Mouse (Mus musculus): ENCODE results near the gene Wnt9b. TPM values are rescaled to one million over a fixed set of nuclear protein-coding genes. Genes with fewer than 3 reads are reported as not detected.
A peak's percentile ranks its signal among the peaks of the same experiment; 100 is the strongest.
"Not testable (repeated sequence)": the region's sequence is repeated elsewhere in the genome, so short reads cannot be mapped to it uniquely, and the experiment has no call there.

The Wnt9b gene
- polyA plus RNA-seq (2012; rRNA removed), result 0.07 and 0.08 TPM in 2 replicates

DNA sequence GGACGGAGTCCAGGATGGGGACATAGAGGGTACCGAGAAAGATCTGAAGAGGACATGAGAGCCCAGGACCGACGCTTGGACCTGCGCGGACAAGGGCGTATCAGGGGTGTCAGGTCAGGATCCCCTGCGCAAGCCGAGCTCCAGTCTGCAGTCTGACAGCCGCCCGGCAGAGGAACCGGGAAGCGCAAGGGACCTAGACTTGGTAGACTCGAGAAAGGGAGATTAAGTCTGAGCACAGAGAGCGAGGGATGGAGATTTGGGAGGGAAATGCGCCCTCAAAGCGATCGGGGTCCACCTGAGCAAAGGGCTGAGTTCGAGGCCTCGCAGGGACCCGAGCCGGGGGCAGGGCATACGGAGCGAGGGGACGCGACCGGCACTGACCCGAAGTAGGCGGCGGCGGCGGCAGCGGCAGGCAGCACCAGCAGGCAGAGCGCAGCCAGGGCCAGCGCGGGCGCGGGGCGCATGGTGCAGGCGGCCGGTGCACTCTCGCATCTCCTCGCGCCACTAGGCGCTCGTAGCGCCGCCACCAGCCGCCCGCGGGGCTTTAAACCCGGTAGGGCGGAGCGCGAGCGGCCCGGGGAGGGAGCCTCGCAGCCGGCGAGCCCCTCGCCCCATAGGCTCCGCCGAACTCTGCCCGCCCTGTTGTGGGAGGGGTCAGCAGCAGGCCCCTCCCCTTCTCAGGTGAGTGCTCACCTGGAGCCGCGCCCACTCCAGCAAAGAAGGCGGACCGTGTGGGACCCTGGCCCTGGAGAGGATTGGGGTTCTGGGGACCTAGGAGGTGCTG lies at the start of gene Wnt9b:
Wnt9b (minus strand) TSS at position 516 of the 784 bp plus-strand sequence.
- no peak for DNase-seq (ENCODE audit: low spot score)

DNA sequence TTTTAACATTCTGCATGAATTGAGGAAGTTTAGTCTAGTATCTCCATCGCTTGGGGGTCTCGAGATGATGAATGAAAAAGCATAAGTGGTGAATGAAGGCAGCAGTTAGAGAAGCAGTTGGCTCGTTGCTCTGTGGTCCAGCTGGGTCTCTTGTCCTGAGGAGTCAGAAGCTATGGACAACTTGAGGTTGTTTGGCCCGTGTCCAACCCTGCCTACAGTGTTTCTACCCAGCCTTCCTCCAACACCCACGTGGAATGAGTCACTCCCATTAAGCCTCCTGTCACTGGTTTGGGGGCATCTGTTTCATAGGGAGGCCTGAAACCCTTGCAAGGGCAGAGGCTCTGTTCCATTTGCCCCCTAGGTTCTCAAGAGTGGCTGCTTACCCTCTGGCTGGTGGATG lies 40.3 kb upstream of the Wnt9b start:
- DNase-seq (ENCODE audit: low spot score), result no peak

DNA sequence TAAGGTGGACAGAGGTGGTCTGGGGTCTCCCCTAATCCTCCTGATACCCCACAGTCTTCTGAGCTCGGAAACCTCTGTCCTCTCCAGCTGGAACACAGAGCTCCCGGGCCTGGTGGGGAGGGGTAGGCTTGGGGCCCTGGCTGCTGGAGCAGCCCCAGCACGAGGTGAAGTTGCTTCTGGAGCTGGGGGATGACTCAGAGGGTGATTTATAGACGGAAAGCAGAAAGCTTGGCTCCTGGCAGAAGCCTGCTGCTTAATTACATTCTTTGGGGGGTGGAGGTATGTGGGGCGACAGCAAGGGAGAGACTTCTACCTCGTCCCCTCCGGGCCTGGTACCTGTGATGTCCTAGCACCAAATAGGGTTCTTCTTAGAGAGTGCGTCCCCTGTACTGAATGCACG lies 30.5 kb upstream of the Wnt9b start:
- no peak for DNase-seq (ENCODE audit: low spot score)

DNA sequence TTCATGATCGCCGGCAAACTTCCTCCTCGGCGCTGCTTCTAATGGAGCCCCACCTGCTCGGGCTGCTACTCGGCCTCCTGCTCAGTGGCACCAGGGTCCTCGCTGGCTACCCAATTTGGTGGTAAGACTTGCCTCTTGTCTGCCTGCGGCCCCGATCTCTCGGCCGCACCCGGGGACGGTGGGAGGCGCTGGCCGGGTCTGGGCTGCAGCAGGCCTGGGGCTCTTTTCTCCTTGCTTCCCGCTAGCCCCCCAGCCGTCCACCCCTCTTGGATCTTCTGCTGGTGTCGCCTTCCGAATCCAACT lies 24.6 kb upstream of the Wnt9b start:
- no peak for DNase-seq (ENCODE audit: low spot score)

DNA sequence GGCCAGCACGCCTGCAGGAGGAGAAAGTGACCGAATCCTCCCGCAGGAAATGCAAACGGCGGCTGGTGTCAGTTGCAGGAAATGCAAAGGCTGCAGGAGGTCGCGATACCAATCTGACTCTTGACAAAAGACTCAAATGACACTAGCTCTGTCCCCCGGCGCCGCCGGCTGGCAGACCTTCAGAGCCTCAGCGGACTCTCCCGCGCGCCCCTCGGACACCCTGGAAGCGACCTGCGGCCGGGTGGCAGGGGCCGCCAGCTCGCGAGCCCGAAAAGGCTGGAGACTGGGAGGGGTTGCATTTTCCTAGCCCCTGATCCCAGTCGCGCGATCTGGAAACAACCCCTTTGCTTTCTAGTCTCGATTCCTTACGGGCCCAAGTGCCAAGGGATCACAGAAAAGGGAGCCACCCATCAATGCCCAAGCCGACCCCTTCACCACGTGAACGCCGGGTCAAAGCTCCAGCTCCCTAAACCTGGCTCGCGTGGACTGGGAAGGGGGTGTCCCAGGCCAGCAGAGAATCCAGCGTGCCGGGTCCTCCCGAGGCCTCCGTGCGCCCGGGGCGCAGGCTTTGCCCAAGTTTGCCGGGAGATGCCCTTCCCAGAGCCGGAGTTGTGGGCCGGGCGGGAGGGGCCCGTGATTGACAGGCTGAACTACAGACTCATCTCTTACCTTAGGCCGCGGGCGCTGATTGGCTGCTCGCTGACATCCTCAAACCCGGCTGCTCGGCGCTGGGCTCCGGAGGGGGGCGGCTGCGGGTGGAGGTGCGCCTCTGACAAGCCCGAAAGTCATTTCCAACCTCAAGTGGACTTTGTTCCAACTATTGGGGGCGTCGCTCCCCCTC lies 24.0 kb upstream of the Wnt9b start, which contains the start of gene Wnt3:
Wnt3 (plus strand) TSS at position 764 of the 841 bp plus-strand sequence.
- DNase-seq (ENCODE audit: low spot score), result no peak

DNA sequence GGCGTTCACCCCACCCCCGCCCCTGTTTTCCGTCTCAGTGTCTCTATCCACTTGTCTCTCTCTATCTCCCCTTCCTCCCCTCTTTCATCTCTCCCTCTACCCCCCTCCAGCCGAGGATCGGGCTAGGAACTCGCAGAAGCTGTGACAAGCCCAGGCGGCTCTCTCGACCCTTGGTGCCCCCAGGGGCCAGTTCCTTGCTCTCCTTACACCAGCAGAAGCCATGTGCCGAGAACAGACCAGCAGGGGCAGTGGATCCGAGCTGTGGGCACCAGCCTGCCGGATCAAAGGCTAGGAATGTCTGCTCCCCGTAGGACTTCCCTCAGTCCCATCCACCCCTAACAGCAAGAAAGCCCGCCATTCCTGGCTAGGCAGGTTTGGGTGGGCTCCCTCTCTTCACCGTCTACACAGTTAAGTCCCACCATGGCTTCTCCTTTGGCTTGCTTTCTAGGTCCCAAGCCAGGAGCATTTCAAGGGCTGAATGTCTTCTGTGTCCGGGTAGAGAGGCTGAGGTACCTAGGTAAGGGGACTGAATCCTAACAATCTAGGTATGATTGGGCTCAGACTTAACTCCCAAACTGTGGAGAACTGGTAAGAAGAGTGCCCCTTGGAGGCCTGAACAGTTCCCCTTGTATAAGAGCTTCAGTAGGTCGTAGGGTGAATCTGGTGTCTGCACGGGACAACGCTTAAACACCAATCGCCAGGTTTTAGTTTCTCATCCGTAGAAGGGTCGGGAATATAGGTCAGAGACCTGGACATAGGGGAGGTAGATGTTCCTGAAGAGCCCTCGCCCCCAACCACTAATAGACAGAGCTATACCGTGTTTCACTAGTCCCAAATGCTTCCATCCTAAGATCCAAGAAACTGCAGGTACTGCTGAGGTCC lies 23.1 kb upstream of the Wnt9b start:
- DNase-seq (ENCODE audit: low spot score), result no peak

DNA sequence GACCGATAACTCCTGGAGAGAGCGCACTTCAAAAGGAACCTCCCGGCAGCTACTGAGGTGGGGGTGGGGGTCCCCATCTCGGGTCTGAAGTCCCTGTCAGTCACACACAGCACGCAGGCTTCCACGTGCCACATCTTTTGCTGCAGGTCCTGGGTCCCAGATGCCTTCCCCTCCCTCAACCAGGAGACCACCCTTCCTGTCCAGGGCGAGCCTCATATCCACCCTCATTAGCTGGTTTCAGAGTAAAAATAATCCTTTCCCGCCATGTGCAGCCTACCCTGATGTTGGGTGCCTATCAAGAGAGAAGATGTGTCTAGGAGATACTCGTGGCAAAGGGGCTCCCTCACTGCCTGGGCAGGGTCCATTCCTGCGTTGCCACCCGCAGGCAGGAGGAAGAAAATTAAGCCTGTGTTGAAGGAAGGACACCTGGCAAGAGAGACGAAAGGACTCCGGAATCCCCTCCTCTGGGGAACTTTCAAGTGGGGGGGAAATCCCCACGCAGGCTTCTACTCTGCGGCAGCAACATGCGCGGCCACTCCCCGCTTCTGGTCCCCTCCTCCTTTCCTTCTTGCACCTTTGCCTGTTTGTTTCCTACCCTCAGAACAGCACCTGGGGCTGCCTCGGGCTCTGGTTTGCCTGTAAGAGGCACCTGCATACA lies 21.7 kb upstream of the Wnt9b start:
- no peak for DNase-seq (ENCODE audit: low spot score)

DNA sequence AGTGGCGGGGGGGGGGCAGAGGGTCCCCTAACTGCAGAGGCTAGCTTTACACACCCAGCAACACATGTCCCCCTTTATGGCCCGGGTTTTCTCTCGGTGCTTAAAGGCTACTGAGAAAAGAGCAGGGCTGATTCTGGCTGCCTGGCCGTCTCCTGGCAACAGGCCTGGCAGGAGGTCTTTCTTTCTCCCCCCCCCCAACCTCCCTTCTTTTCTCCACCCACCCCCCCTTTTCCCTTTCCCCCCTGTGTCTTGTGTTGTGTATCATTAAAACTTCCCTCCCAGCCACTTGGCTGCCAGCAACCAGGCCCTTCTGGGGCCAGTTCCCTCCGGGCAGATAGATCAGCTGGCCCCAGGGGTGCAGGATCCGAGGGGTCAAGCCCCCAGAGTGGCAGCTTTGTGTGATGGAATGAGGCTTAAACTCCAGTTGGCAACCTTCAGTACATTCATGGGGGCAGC lies 16.0 kb upstream of the Wnt9b start:
- DNase-seq (ENCODE audit: low spot score), result no peak

DNA sequence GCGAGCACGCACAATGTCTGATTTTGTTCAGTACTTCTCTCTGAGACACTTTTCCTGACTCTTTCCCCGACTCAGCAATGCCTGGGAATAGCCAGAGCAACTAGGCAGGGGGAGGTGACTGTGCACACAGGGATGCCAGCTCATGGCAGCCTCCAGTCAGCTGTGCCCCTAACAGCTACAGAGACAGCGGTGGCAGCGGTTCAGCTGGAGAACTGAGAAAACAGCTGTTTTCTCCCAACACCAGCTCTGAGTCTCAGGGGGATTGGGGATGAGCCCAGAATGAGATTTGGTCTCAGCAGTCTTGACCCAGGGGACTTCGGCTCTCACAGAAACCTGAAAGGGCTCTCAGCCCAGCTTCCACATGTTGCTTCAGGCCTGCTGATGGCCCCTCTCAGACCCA lies 15.0 kb upstream of the Wnt9b start:
- no peak for DNase-seq (ENCODE audit: low spot score)

DNA sequence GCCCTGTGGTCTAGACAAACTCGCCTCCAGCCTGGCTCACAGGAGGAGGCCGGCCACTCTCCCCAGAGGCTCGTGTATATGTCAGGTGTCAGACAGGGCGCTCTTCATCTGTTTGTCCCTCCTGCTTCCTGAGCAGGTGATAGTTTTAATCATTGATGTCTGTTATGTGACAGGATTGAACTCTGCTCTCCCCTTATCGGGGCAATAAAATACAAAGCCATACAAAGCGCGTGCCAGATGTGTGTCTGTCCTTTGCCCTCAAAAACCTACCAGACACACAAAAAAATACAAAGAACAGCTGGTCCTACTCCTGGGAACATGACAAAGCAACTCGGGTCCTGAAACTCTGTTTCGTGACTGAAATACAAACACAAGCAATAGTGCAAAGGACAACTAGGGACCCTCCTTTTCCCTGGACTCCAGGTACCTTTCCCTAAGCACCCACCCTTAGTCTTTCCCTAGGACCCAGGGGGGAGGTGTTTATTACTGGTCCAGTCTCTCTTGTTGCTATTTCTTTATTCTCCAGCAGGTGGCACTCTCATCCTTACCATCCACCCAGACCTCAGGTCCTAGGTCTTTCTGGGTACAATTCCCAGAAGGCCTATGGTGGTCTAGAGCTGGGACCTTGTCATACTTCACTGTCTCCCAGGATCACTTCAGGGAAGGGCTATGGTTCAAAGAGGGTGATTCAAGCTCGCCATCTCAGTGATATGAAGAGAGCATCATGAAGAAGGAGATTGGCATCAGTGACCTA lies 14.0 kb upstream of the Wnt9b start:
- no peak for DNase-seq (ENCODE audit: low spot score)

DNA sequence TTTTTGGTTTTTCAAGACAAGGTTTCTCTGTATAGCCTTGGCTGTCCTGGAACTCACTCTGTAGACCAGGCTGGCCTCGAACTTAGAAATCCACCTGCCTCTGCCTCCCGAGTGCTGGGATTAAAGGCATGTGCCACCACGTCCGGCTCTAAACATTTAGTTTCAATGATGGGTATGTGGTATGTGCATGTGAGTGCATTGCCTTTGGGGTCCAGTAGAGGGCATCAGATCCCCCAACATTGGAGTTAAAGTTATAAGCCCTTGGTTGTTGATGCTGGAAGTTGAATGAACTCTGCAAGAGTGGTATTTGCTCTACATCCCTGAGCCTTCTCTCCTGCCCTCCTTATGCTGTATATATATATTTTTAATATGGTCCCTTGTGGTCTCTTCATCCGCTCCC lies 11.3 kb upstream of the Wnt9b start:
- not testable (repeated sequence) for DNase-seq (ENCODE audit: low spot score)

DNA sequence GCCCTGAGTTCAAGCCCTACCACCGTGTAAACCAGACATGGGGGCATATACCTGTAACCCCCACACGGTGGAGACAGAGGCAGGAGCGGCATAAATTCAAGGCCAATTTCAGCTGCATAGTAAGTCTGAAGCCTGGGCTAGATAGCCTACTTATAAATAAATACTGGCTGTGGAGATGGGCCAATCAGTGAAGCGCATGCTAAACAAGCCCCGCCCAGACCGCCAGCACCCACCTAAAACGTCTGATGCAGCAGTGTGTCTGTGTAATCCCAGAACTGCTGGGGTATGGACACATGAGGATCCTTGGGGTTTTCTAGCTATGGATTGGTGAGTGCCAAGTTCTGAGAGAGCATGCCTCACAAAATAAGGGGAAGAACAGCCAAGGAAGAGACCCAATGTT lies 10.5 kb upstream of the Wnt9b start:
- DNase-seq (ENCODE audit: low spot score), result no peak

DNA sequence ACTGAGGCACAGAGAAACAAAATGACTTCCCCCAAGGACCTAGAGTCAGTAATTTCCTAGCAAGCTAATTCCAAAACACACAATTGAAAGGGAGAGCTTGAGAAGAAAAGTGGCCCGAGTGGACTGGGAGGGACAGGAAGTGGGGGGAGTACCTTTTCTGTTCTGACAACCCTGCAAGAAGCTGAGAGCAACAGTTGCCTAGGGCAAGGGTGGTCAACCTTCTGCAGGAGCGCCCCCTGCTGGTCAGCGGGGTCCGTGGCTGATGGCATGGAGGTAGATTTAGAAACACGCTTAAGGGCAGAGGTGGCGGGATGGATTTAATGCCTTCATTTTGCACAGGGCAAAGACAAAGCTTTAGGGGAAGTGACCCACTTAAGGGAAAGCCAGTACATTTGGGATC lies 9.1 kb upstream of the Wnt9b start:
- DNase-seq (ENCODE audit: low spot score), result peak; percentile 55

DNA sequence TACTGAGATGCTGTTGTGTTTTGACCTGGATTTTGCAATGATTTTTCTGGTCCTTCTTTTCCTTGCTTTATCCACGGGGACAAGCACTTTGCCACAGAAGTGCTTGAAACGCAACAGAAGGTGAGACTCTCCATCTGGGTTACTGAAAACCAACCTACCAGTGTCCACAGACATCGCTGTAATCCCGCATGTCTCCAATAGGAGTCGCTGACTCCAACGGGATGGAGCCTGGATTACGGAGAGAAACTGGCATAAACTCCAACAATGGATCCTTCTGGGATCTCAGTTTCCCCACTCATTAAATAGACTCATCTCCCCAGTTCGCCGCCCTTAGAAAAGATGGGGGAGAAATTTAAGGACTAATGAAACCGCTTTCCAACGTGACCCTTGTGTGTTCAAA lies 8.4 kb upstream of the Wnt9b start:
- DNase-seq (ENCODE audit: low spot score), result no peak

DNA sequence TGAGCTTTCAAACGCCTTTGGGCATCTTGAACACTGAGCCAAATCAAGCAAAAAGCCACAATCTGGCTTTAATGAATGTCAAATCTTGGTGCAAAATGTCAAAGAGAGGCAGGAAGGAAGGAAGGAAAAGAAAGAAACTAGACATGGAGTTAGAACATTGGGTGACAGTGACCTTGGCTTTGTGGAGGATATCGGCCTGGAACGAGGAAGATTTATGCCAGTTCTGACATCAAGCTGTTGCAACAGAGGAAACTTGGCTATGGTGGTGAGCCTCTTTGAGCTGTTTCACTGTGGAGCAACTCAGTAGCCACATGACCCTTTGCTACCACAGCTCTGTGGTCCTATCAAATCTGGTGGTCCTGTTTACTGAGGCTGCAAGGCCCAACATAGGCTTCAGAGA lies 991 bp upstream of the Wnt9b start:
- no peak for DNase-seq (ENCODE audit: low spot score)

DNA sequence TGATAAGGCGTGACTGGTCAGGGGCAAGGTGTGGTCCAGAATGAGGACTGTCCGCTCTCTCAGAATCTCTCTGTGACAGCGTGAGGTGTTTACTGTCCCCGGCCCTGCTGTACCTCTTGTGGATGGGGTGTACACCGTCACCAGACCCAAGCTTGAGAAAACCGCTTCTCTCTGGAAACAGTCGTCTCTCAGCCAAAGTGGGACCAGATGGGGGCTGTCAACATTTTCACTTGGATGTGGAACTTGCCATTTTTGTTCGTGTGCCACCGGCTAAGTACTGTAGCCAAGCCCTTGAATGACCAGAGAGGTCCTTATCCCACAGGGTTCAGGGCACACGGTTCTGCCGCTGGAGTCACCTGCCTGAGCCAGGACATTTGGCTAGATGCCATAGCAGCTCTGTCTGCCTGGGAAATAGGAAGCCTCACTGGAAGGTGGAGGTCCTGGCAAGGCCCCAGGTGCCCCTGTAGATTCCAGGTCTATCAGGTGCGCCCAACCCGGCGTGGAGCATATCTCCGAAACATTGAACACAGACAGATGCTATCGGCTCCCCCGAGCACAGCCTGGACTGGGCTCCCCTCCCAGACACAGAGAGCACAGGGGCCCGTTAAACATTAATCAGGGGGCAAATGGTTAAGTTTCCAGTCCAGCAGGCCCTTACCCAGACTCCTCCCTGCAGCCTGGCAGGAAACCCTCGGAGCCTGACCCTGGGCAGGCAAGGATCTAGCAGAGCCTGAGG lies 14.4 kb downstream of the Wnt9b start:
- DNase-seq (ENCODE audit: low spot score), result no peak

DNA sequence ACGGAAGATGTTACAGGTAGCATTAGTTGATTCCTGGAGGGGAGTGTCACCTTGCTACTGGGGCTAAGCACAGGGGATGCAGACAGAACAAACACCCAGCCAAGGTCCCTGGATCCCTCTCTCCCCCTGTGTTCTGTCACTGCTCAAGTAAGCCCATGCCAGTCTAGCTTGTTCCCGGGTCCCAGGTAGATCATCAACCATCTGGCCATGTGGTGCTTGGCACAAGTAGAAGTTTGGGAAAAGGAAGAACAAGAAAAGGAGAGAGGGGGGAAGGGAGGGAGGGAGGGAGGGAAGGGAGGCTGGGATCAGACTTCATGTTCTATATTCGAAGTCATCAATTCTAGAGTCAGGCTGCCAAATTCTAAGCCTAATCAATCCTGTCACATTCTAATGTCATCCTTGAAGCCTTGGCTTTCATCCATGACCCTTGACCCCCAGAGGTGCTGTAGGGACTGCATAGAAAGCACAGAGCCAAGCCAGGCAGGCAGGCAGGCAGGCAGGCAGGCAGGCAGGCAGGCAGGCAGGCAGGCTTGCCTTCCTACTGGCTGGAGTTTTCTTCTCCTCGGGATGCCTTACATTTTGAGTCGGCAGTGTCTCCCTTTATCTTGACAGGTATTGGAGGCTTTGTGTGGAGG lies 15.1 kb downstream of the Wnt9b start:
- no peak for DNase-seq (ENCODE audit: low spot score)

DNA sequence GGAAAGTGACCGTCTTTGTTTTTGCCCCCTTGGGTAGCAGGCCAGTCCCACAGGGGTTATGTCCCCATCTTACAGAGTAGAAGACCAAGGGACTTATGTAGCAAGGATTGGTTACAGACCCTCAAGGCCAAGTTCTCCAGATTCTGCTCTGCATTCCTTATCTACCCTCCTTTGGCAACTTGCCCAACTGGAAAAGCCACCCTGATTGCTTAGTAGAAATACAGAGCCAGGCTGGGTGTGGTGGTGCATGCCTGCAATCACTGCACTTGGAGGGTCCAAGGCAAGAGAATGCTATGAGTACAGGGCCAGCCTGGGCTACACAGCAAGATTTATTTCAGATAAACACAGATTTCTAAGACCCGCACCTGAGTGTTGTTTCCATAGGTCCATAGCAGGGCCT lies 15.7 kb downstream of the Wnt9b start:
- DNase-seq (ENCODE audit: low spot score), result no peak

DNA sequence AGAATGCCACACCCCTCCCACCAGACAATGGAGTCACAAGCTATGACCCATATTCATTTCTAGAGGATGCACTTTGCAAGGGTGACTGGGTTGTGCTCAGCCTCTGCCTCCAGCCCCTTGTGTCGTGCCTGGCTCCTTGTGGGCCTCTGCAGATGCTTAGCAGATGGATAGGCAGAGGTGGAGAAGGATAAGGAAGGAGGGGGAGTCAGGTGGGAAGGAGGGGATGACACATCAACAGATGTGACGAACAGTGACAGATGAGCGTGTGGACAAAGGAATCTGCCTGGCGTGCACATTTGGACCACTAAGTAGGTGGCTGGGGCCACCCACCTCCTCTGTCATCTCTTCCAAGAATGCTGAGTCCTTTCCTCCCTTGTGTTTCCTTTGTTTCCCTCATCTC lies 16.6 kb downstream of the Wnt9b start:
- no peak for DNase-seq (ENCODE audit: low spot score)

DNA sequence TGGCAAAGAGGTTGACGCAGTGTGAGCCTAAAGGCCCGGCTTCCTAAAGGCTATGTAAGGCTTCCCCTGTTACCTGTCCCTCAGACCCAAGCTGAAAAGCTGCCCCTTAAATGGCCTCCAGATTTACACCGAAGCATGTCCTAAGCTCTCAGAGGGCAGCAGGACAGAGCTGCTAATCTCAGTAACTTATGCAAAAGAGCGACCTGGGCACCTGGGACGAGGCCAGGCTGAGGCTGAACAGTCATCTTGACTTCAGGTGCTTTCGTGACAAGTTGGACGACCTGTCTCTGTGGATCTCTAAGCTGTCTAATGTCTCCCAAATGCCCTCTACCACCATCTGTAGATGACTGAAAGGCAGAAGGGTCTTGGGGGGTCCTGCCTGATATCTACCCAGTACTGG lies 17.3 kb downstream of the Wnt9b start:
- no peak for DNase-seq (ENCODE audit: low spot score)
